ENCODE assay signal across 13 mouse cellular contexts in the genomic region with DNA sequence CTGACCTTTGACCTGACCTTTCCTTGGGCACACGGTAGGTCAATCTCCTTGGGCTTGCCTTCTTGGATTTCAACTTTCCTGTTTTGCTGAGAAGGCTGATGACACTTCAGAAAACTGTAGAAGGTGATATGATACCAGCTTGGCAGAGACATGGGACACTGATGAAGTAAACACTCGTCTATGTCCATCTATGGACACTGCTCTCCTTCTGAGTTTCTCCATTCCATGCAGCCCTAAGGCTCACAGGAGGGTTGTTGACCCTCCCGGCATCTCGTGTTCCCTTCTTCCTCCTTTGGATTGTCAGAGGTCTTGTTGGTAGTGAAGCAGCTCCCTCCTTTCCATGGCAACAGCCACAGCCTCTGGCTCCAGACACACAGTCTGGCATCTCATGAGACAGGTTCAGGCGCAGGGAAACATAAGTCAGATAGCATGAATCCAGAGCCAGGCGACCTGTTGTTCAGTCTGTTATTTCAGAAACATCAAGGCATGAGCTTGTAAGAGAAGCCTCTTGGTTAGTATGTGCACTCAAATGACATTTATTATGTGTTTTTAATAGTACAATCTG.
DNase-seq lines count a peak whose midpoint lies in the region; ATAC-seq and TF ChIP-seq lines count a peak whose summit lies in the region.
"Had no signal": no experiment of that assay in that cellular context is flagged by ENCODE, and none has a peak within 500 bp of the region (broad histone marks: within the 10 kb centered on the region; RNA-seq: fewer than 3 reads in every experiment).

No protein-coding gene starts in this region.

- DNase-seq in hindbrain, embryonic 11.5 days (ENCODE audit: low spot score), result no peak
- DNase-seq in brain, embryonic 14.5 days (ENCODE audit: low read depth), result peak; percentile 47
- DNase-seq in embryo, embryonic 10.5 days (ENCODE audit: low spot score), result peak; percentile 14
- peak; percentile 48 for DNase-seq in gastrocnemius, postnatal 25 days
- DNase-seq in thymus, postnatal 4 days, result no peak
- DNase-seq in thymus, postnatal 0 days (ENCODE audit: low spot score), result no peak
- DNase-seq: cerebellum, adult 11 months; heart, postnatal 14 days; lung, adult 2 months; right cerebral cortex, postnatal 4 days had no signal

- no peak for TF ChIP-seq POLR2A in brain, embryonic 14.5 days (IDR thresholded peaks at IDR 0.05; ENCODE audit: borderline replicate concordance, extremely low read depth, insufficient read depth, insufficient read length, poor library complexity, severe bottlenecking)

- H3K9me3 ChIP-seq in hindbrain, embryonic 16.5 days (ENCODE audit: control insufficient read depth, low read length), result no peaks in the 10 kb centered on the region
- no peaks in the 10 kb centered on the region for H3K9me3 ChIP-seq in hindbrain, embryonic 11.5 days (ENCODE audit: control insufficient read depth, low read length)

- H3K4me1 ChIP-seq in hindbrain, embryonic 16.5 days (ENCODE audit: control insufficient read depth, insufficient read depth, low read depth, low read length), result peaks cover 2% of the 10 kb centered on the region; the same call in 1 of the 2 replicates
- no peaks in the 10 kb centered on the region for H3K4me1 ChIP-seq in hindbrain, embryonic 11.5 days (replicated peaks; ENCODE audit: control insufficient read depth, insufficient read depth, low read length)

- no peak overlapping the region for H3K27ac ChIP-seq in hindbrain, embryonic 16.5 days (ENCODE audit: low read depth, low read length)
- no peak overlapping the region for H3K27ac ChIP-seq in hindbrain, embryonic 11.5 days (ENCODE audit: low read depth, low read length)
- H3K27ac ChIP-seq: macrophage had no signal

- H3K9ac ChIP-seq in hindbrain, embryonic 16.5 days (ENCODE audit: low read depth, low read length), result no peak overlapping the region
- no peak overlapping the region for H3K9ac ChIP-seq in hindbrain, embryonic 11.5 days (ENCODE audit: low read depth, low read length)

- no peak for TF ChIP-seq CTCF in brain, embryonic 14.5 days (IDR thresholded peaks at IDR 0.05; ENCODE audit: borderline replicate concordance, extremely low read depth, insufficient read depth, insufficient read length)

- no peak overlapping the region for H3K4me2 ChIP-seq in hindbrain, embryonic 16.5 days (ENCODE audit: low read length)
- no peak overlapping the region for H3K4me2 ChIP-seq in hindbrain, embryonic 11.5 days (replicated peaks; ENCODE audit: low read depth, low read length)

- H3K27me3 ChIP-seq in hindbrain, embryonic 16.5 days (replicated peaks; ENCODE audit: control insufficient read depth, insufficient read depth, low read length), result no peaks in the 10 kb centered on the region
- H3K27me3 ChIP-seq in hindbrain, embryonic 11.5 days (ENCODE audit: control insufficient read depth, insufficient read depth, low read length), result no peaks in the 10 kb centered on the region

- H3K36me3 ChIP-seq in hindbrain, embryonic 16.5 days (ENCODE audit: control insufficient read depth, insufficient read depth, low read length), result no peaks in the 10 kb centered on the region
- no peaks in the 10 kb centered on the region for H3K36me3 ChIP-seq in hindbrain, embryonic 11.5 days (ENCODE audit: control insufficient read depth, insufficient read depth, low read length)

- WGBS in hindbrain, embryonic 16.5 days, result 67% methylated on average over 6 of the region's 6 CpGs
- 71% methylated on average over 6 of the region's 6 CpGs for WGBS in hindbrain, embryonic 11.5 days

- H3K4me3 ChIP-seq in hindbrain, embryonic 16.5 days (ENCODE audit: low read length), result no peak overlapping the region
- no peak overlapping the region for H3K4me3 ChIP-seq in hindbrain, embryonic 11.5 days (ENCODE audit: low read depth, low read length)

- ATAC-seq in hindbrain, embryonic 16.5 days, result 0 out of 2 replicates have a peak, but pooled peaks have one; percentile 37
- no peak for ATAC-seq in hindbrain, embryonic 11.5 days (ENCODE audit: low FRiP score)
- ATAC-seq: intestine, postnatal 0 days had no signal

Comparison
In these comparisons a context has a peak if more than half of its experiments do, and no peak if none do; other contexts are left out.
1. DNase-seq: peak in brain, embryonic 14.5 days (single experiment), embryo, embryonic 10.5 days (single experiment) and gastrocnemius, postnatal 25 days (single experiment); none in hindbrain, embryonic 11.5 days (single experiment), thymus, postnatal 4 days (single experiment) and thymus, postnatal 0 days (single experiment).